Mouse (Mus musculus) lung, postnatal 0 days (tissue): Measurements from ENCODE around the gene Fbxo8. TPM values are rescaled to one million over a fixed set of nuclear protein-coding genes. Genes with fewer than 3 reads are reported as not detected.

Experiments used
- ATAC-seq: fragments of 200-750 bp; cut with Nextera tagmentation; 2 replicates; pipeline ENCODE4 v1.8.0; 2017; ENCODE audit warnings: moderate library complexity
- DNase-seq: peaks from one replicate; pipeline ENCODE4 v3.0.0-alpha.2; 2016; ENCODE audit warnings: low spot score
- H3K27ac ChIP-seq: fragments of 300-500 bp; sonication (generic); 2 replicates; pipeline ENCODE4 v1.5.1; 2014; ENCODE audit warnings: antibody characterized with exemption, mild to moderate bottlenecking, low read length, mixed read lengths
- H3K27me3 ChIP-seq: fragments of 300-500 bp; sonication (generic); replicated peaks from 2 replicates; pipeline ENCODE4 v1.6.1; 2014; ENCODE audit warnings: low read length, mixed read lengths; ENCODE audit not compliant: insufficient read depth
- H3K36me3 ChIP-seq: fragments of 300-500 bp; sonication (generic); 2 replicates; pipeline ENCODE4 v1.6.1; 2014; ENCODE audit warnings: low read length, mixed read lengths; ENCODE audit not compliant: insufficient read depth
- H3K4me1 ChIP-seq: fragments of 300-500 bp; sonication (generic); 2 replicates; pipeline ENCODE4 v1.6.1; 2014; ENCODE audit warnings: antibody characterized with exemption, low read depth, low read length, mixed read lengths; ENCODE audit not compliant: insufficient read depth
- H3K4me2 ChIP-seq: fragments of 300-500 bp; sonication (generic); replicated peaks from 2 replicates; pipeline ENCODE4 v1.6.1; 2014; ENCODE audit warnings: low read depth, mild to moderate bottlenecking, low read length, moderate library complexity, mixed read lengths
- H3K4me3 ChIP-seq: fragments of 300-500 bp; sonication (generic); 2 replicates; pipeline ENCODE4 v1.5.1; 2014; ENCODE audit warnings: low read depth, low read length
- H3K9ac ChIP-seq: fragments of 300-500 bp; sonication (generic); replicated peaks from 2 replicates; pipeline ENCODE4 v1.6.1; 2014; ENCODE audit warnings: low read depth, mild to moderate bottlenecking
- H3K9me3 ChIP-seq: fragments of 300-500 bp; sonication (generic); 2 replicates; pipeline ENCODE4 v1.6.1; 2016; ENCODE audit warnings: low read length, mixed read lengths
- CTCF ChIP-seq: IDR thresholded peaks from 2 replicates; pipeline ENCODE4 v1.5.1; 2016; ENCODE audit warnings: antibody characterized with exemption, mild to moderate bottlenecking
- EP300 ChIP-seq: IDR thresholded peaks from 2 replicates; pipeline ENCODE4 v1.6.1; 2016; ENCODE audit warnings: antibody characterized with exemption, mild to moderate bottlenecking, control low read depth
- WGBS: fragments of 180-500 bp; shearing (Covaris S2); extraction: QIAGEN DNeasy Blood & Tissue Kit; methylation state at CpG from one replicate; pipeline ENCODE4 v1.1.7; 2014; 5-methylcytosine and 5-hydroxymethylcytosine counted together
- polyA plus RNA-seq: library from polyadenylated mRNA; unstranded; fragments of >200 nt; fragmentation: Nextera tagmentation; extraction: Ambion mirVana; gene quantifications from 2 replicates; pipeline ENCODE4 v1.2.1, GENCODE M21; 2015

Fbxo8 gene
- polyA plus RNA-seq, 1 experiment from 2014 or later: 49.7 TPM

GRCm38 (mm10) chr8:56521051-56521450, 29.8 kb upstream of the Fbxo8 start:
- peak; percentile 41 for TF ChIP-seq CTCF
- no peak for TF ChIP-seq EP300
- no peaks in the 10 kb centered on the region for H3K9me3 ChIP-seq
- DNase-seq: no peak
- 73% methylated on average over 4 of the region's 4 CpGs for WGBS
- no peaks in the 10 kb centered on the region for H3K4me1 ChIP-seq
- no peak overlapping the region for H3K4me3 ChIP-seq
- no peak for ATAC-seq
- H3K36me3 ChIP-seq: no peaks in the 10 kb centered on the region
- H3K27ac ChIP-seq: no peak overlapping the region
- no peaks in the 10 kb centered on the region for H3K27me3 ChIP-seq
- no peak overlapping the region for H3K4me2 ChIP-seq
- H3K9ac ChIP-seq: no peak overlapping the region

GRCm38 (mm10) chr8:56528869-56529268, 22.0 kb upstream of the Fbxo8 start:
- no peaks in the 10 kb centered on the region for H3K4me1 ChIP-seq
- H3K4me3 ChIP-seq: no peak overlapping the region
- no peaks in the 10 kb centered on the region for H3K27me3 ChIP-seq
- no peak overlapping the region for H3K9ac ChIP-seq
- H3K9me3 ChIP-seq: no peaks in the 10 kb centered on the region
- ATAC-seq: no peak
- H3K4me2 ChIP-seq: no peak overlapping the region
- peaks cover 7% of the 10 kb centered on the region; the same call in 1 of the 2 replicates for H3K36me3 ChIP-seq
- WGBS: 81% methylated on average over 6 of the region's 6 CpGs
- H3K27ac ChIP-seq: no peak overlapping the region
- no peak for DNase-seq
- TF ChIP-seq EP300: no peak
- TF ChIP-seq CTCF: no peak

- no peak overlapping the region for H3K4me2 ChIP-seq
- peak; percentile 78 for DNase-seq
- no peaks in the 10 kb centered on the region for H3K27me3 ChIP-seq
- WGBS: 6% methylated on average over 3 of the region's 3 CpGs
- no peaks in the 10 kb centered on the region for H3K9me3 ChIP-seq
- peaks cover 7% of the 10 kb centered on the region; the same call in 1 of the 2 replicates for H3K36me3 ChIP-seq
- no peaks in the 10 kb centered on the region for H3K4me1 ChIP-seq
- TF ChIP-seq EP300: no peak
- peak; percentile 87 for TF ChIP-seq CTCF
- H3K9ac ChIP-seq: no peak overlapping the region
- H3K4me3 ChIP-seq: no peak overlapping the region
- ATAC-seq: no peak
- no peak overlapping the region for H3K27ac ChIP-seq
Measured at GRCm38 (mm10) chr8:56530359-56530758, 20.5 kb upstream of the Fbxo8 start.

- Histone ChIP-seq H3K4me3 (no peak overlapping the region), H3K4me2 (no peak overlapping the region), H3K9ac (no peak overlapping the region), H3K27me3 (no peaks in the 10 kb centered on the region), H3K9me3 (no peaks in the 10 kb centered on the region), H3K36me3 (peaks cover 31% of the 10 kb centered on the region; the same call in 1 of the 2 replicates), H3K27ac (no peak overlapping the region), H3K4me1 (no peaks in the 10 kb centered on the region)
- no peak for TF ChIP-seq CTCF
- TF ChIP-seq EP300: no peak
- ATAC-seq (no peak), DNase-seq (no peak)
- 84% methylated on average over 7 of the region's 7 CpGs for WGBS
Measured at GRCm38 (mm10) chr8:56540706-56541105, 10.2 kb upstream of the Fbxo8 start.

GRCm38 (mm10) chr8:56547866-56548265, 3.0 kb upstream of the Fbxo8 start:
- no peak overlapping the region for H3K9ac ChIP-seq
- DNase-seq (no peak), ATAC-seq (no peak)
- H3K27ac ChIP-seq: no peak overlapping the region
- H3K27me3 ChIP-seq: no peaks in the 10 kb centered on the region
- peaks cover 6% of the 10 kb centered on the region; the same call in 1 of the 2 replicates for H3K36me3 ChIP-seq
- H3K4me1 ChIP-seq: peaks cover 4% of the 10 kb centered on the region; the same call in 1 of the 2 replicates
- no peak overlapping the region for H3K4me2 ChIP-seq
- no peaks in the 10 kb centered on the region for H3K9me3 ChIP-seq
- TF ChIP-seq CTCF (no peak), EP300 (no peak)
- WGBS: 84% methylated on average over 2 of the region's 2 CpGs
- no peak overlapping the region for H3K4me3 ChIP-seq

- H3K9ac ChIP-seq: peak overlapping the region; percentile 71
- no peaks in the 10 kb centered on the region for H3K9me3 ChIP-seq
- H3K4me1 ChIP-seq: peaks cover 4% of the 10 kb centered on the region; the same call in 1 of the 2 replicates
- peak overlapping the region; percentile 61 for H3K4me2 ChIP-seq
- no peaks in the 10 kb centered on the region for H3K27me3 ChIP-seq
- under 1% methylated on average over 28 of the region's 28 CpGs for WGBS
- H3K4me3 ChIP-seq: peak overlapping the region; percentile 100
- H3K27ac ChIP-seq: peak overlapping the region; percentile 92
- TF ChIP-seq EP300: no peak
- no peak for TF ChIP-seq CTCF
- H3K36me3 ChIP-seq: no peaks in the 10 kb centered on the region
- DNase-seq: peak; percentile 96
- ATAC-seq: peak; percentile 98
Measured at GRCm38 (mm10) chr8:56551361-56551852, 517 bp downstream of the Fbxo8 start.
